Mouse (Mus musculus) naive thymus-derived CD4-positive, alpha-beta T cell, adult 2 months (primary cell): ENCODE measurements around the gene Atf7.

Experiments
- DNase-seq: peaks from one replicate; pipeline ENCODE4 v3.0.0-alpha.2; 2011; ENCODE audit warnings: low read depth

Gene Atf7

GRCm38 (mm10) chr15:102546677-102547427 lies 78.4 kb downstream of the Atf7 start:
- DNase-seq, result no peak

DNA sequence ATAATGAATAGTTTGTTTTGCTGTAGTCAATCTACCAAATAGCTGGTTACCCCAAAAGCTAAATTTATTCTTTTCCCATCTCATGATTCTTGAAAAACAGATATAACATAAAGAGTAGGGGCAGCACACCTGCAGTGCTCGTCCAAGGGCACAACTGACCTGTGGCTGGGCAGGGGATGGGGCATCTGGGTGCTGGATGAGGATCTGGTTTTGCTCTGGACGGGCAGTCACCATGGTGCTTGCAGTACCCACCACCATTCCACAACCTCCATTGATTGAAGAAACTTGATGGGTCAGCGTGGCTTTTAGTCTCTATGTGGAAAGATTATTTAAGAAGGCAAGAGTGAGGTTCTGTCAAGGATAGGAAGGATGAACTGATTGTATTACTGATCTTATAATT lies 79.0 kb downstream of the Atf7 start:
- no peak for DNase-seq

GRCm38 (mm10) chr15:102544801-102545200 lies 80.5 kb downstream of the Atf7 start:
- no peak for DNase-seq

DNA sequence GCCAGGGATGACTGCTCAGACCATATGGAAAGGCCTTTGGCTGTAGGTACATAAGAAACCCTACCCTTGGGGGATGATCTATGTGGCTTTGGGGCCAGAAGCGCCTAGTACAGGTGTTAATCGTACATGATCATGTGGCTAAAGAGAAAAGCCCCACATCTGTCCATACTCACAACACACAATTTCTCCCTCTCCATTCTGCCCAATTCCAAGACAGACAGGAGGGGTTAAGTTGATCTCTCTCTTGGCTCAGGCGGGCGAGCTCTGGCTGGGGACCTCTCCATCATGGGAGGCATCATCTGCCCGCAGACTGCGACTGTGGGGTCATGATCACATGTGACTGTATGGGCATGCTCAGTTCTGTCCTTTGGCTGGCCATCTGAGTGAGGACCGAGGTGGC lies 91.3 kb downstream of the Atf7 start:
- DNase-seq, result no peak

DNA sequence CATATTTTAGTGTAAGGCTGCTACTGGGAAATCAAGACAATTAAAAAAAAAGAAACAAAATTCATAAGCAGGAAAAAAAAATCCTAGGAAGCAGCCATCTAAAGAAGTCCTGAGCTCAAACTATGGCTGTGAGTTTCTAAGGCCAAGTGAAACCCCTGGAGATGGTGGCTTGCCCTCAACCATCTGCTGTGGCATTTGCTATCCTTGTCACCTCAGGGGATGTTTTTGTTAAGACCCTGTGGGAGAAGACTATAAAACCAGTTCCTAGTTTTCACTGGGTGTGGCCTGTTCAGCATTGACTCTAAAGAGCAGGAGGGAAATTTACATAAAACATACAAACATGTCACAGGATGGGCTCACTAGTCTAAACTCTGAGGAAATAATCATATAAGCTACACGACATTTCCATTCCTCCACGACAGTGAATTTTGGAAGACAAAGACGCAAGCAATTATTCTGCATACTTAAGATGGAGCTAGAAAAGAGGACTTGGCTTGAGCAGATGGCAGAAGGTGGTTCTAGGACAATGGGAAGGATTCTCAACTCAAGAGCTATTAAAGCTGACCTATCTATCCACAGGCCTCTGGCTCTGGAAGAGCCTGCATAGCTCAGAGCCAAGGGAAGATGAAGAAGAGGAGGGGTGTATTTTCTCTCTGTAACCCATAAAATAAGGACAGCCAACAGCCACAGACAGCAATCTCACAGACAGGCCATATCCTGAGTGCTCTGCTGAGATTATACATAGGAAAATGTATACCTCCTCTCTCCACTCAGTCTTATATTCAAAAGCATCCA lies 93.0 kb downstream of the Atf7 start:
- no peak for DNase-seq

- no peak for DNase-seq
Observed at GRCm38 (mm10) chr15:102531586-102531985, 93.7 kb downstream of the Atf7 start.

GRCm38 (mm10) chr15:102530566-102530965 lies 94.7 kb downstream of the Atf7 start:
- no peak for DNase-seq

- peak; percentile 5 for DNase-seq
Observed at GRCm38 (mm10) chr15:102528396-102528795, 96.9 kb downstream of the Atf7 start.

GRCm38 (mm10) chr15:102527936-102528335 lies 97.3 kb downstream of the Atf7 start:
- peak; percentile 46 for DNase-seq

GRCm38 (mm10) chr15:102526111-102527002 lies 98.9 kb downstream of the Atf7 start:
- peak; percentile 72 for DNase-seq

- peak; percentile 88 for DNase-seq
Observed at GRCm38 (mm10) chr15:102524892-102525485, 100.3 kb downstream of the Atf7 start, which contains the start of gene Npff. TSS of gene Npff (minus strand) at chr15:102524942.

- DNase-seq, result no peak
Observed at GRCm38 (mm10) chr15:102521480-102521879, 103.8 kb downstream of the Atf7 start.

- no peak for DNase-seq
Observed at GRCm38 (mm10) chr15:102520416-102520815, 104.8 kb downstream of the Atf7 start.

DNA sequence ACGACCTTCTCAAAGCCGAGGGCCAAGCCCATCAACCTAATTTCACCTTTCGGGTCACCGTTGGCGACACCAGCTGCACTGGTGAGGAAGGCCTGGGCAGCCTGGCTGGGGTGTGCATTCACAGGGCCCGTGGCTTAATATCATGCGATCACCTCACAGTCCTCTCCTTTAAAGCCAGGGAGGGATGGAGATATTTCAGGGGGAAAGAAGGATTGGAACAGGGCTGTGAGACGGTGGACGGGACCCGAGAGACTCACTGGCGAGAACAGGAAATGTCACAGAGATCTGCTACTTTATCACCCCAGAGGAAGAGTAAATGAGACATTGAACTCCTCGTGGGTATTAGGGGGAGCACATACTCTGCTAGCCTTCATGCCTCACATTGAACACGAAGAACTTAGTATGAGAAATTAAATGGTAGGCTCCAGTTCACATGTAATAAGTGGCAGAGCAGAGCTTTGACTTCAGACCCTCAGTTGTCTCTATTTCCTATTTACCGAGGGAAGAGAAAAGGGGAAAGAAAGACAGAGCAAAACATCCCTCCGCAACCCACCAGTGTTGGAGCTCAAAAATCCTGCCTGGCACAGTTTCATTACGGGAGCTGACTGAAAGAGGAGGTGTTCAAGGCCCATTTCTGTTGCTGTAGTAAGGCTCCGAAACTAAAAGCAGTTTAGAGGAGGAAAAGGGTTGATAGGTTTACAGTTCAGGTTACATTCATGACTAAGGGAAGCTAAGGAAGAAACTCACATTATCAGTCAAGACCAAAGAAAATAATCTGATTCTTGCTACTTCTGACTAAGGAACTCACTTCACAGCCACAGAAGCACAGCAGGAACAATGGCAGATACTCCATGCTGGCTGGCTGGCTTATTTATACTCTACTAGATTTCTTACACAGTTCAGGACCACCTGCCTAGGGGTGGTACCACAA lies 105.8 kb downstream of the Atf7 start:
- DNase-seq, result peak; percentile 40

DNA sequence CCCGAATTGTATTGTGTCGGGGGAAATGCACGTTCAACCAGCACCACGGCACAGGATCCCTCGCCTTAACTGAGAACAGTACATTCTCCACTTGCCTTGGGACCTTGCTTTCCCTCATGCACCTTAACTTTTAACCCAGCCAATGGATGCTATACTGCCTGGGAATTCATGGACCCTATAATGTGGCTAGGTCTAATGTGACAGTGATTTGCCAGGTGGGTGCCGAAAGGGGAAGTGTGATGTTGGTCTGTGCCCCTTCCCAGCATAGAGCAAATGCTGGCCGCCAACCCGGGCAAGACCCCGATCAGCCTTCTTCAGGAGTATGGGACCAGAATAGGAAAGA lies 106.4 kb downstream of the Atf7 start:
- DNase-seq, result no peak

- DNase-seq, result peak; percentile 99
Observed at GRCm38 (mm10) chr15:102517976-102518858, 107.0 kb downstream of the Atf7 start, which contains the start of gene Tarbp2. TSS of gene Tarbp2 (plus strand) at chr15:102518192.

GRCm38 (mm10) chr15:102517631-102517975 lies 107.7 kb downstream of the Atf7 start:
- DNase-seq, result no peak

- peak; percentile 75 for DNase-seq
Observed at GRCm38 (mm10) chr15:102516728-102517404, 108.4 kb downstream of the Atf7 start, which contains the start of gene Map3k12. TSS of gene Map3k12 (minus strand) at chr15:102517064.

DNA sequence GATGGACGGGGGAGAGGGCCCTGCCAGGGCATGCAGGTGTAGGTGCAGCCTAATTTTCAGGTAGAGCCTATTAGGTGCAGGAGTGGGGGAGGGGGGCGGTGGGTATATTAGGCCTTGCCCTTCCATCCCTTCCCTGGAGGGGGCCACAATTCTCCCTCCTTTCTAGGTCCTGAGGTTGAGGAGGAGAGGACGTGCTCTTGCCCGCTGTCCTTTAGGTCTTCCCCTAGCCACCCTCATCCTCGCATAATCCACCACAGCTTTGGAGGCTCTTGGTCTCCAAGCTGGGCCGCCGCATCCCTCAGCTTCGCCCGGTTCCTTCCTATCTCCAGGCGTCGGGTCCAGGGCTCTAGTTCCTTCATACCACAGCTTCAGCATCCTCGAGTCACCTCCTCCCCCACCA lies 109.0 kb downstream of the Atf7 start:
- DNase-seq, result no peak
